In the genomic region with DNA sequence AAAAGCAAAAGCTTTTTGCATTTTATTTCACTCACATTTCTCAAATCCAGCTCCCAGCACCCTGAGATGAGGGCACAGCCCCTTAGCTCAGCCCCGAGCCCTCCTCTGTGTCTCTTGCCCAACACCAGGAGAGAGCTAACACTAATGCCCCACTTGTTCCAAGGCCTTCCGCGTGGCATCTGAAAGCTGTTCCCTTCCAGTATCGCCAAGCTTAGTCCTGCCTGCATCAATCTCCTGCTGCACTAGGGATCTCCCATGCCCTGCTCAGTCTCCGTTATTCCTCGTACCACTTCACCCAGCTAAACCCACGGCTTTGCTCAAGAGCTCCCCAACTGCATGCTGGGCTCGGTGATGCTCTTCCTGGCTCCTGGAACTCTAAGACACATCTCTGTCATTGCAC, we compare ENCODE assay signal across 8 mouse cellular contexts. TPM values are rescaled to one million over a fixed set of nuclear protein-coding genes. Genes with fewer than 3 reads are reported as not detected.
DNase-seq lines count a peak whose midpoint lies in the region; ATAC-seq and TF ChIP-seq lines count a peak whose summit lies in the region.

No protein-coding gene starts in this region.

- H3K9me3 ChIP-seq in heart, postnatal 0 days (replicated peaks; ENCODE audit: control insufficient read depth, low read length) = no peaks in the 10 kb centered on the region

- peaks cover 31% of the 10 kb centered on the region for H3K4me1 ChIP-seq in bone marrow macrophage, adult 2 months (ENCODE audit: control insufficient read depth, insufficient read depth, low read length)
- H3K4me1 ChIP-seq in heart, postnatal 0 days (ENCODE audit: control insufficient read depth, insufficient read depth) = peaks cover 24% of the 10 kb centered on the region

- peak overlapping the region; percentile 67; the same call in 1 of the 2 replicates for H3K4me2 ChIP-seq in heart, postnatal 0 days (ENCODE audit: low read depth, low read length)

- intact Hi-C loops in heart, postnatal 36 days (cut with DNase I) = loop anchor here (1.0 to 5.0 kb wide), 6 partner anchors 23 to 149 kb away; no protein-coding TSS in a partner anchor

- WGBS in heart, postnatal 0 days = 73% methylated on average over 8 of the region's 8 CpGs
- WGBS in macrophage (ENCODE audit: missing documents) = 89% methylated on average over 8 of the region's 8 CpGs

- peak overlapping the region; percentile 58 for H3K27ac ChIP-seq in bone marrow macrophage, adult 2 months (ENCODE audit: insufficient read depth, low read depth, low read length)
- H3K27ac ChIP-seq in heart, postnatal 0 days (ENCODE audit: low read depth) = peak overlapping the region; percentile 92
- peak overlapping the region; percentile 72 for H3K27ac ChIP-seq in macrophage

- ATAC-seq in heart, postnatal 0 days (ENCODE audit: insufficient read depth, low read depth) = no peak
- no peak for ATAC-seq in megakaryocyte progenitor cell, adult 5-6 weeks (replicated peaks; ENCODE audit: poor library complexity)

- H3K36me3 ChIP-seq in heart, postnatal 0 days (replicated peaks; ENCODE audit: control insufficient read depth, insufficient read depth, low read length) = no peaks in the 10 kb centered on the region
- H3K36me3 ChIP-seq in macrophage (ENCODE audit: inconsistent target) = no peaks in the 10 kb centered on the region

- peak; percentile 94 for DNase-seq in heart, adult 11 months
- no peak for DNase-seq in heart, postnatal 36 days
- no peak for DNase-seq in heart, postnatal 0 days (ENCODE audit: low spot score)
- DNase-seq in spleen, postnatal 36 days (ENCODE audit: low spot score in 2 of 2) = no peak
- no peak for DNase-seq in adipocyte (ENCODE audit: low spot score)

- TF ChIP-seq EP300 in heart, postnatal 0 days (IDR thresholded peaks at IDR 0.05; ENCODE audit: low read depth) = no peak

- no peak for TF ChIP-seq CTCF in bone marrow macrophage, adult 2 months (IDR thresholded peaks at IDR 0.05; ENCODE audit: low read depth, low read length)
- TF ChIP-seq CTCF in heart, postnatal 0 days (IDR thresholded peaks at IDR 0.05; ENCODE audit: low read depth) = no peak

- H3K4me3 ChIP-seq in bone marrow macrophage, adult 2 months (ENCODE audit: insufficient read depth, low read length) = peak overlapping the region; percentile 23
- no peak overlapping the region for H3K4me3 ChIP-seq in heart, postnatal 0 days (ENCODE audit: low read depth, low read length)
- H3K4me3 ChIP-seq in macrophage (ENCODE audit: inconsistent target) = no peak overlapping the region

- H3K9ac ChIP-seq in heart, postnatal 0 days (replicated peaks; ENCODE audit: low read depth, low read length) = no peak overlapping the region

- TF ChIP-seq POLR2A in bone marrow macrophage, adult 2 months (IDR thresholded peaks at IDR 0.05; ENCODE audit: borderline replicate concordance, low read depth, low read length) = no peak

- no peaks in the 10 kb centered on the region for H3K27me3 ChIP-seq in heart, postnatal 0 days (ENCODE audit: control insufficient read depth, insufficient read depth, low read length)

- no peaks in the 10 kb centered on the region for H3K79me2 ChIP-seq in macrophage (ENCODE audit: inconsistent target)

RNA-seq across cellular contexts. Expression of gene Maml3, which starts 57.3 kb away (rescaled TPM):
- total RNA-seq in heart, postnatal 36 days (2021) = 1 to 10 TPM; 1.8 to 5.0 TPM
- 2.2 and 2.3 TPM in 2 replicates for polyA plus RNA-seq in bone marrow macrophage, adult 2 months (2012; ENCODE audit: insufficient read depth, insufficient read length, missing spikeins)
- total RNA-seq in heart, postnatal 0 days (2014; rRNA removed; ENCODE audit: low replicate concordance) = 5.8 and 6.2 TPM in 2 replicates
- 1.5 and 1.6 TPM in 2 replicates for polyA plus RNA-seq in heart, postnatal 0 days (2015; fragmentation: Nextera tagmentation; extraction: Ambion mirVana)
- total RNA-seq in macrophage (2018; cell fraction: chromatin; rRNA removed) = 1 to 10 TPM; 1.2 to 9.8 (median 4.1) TPM
- 1 to 10 TPM in 1 of 26 experiments, under 1 TPM in 25; 0.19 to 1.0 (median 0.51) TPM for total RNA-seq in macrophage (2018; cell fraction: cytosol; rRNA removed)
- total RNA-seq in macrophage (2018; cell fraction: nucleus; rRNA removed) = 10 to 100 TPM in 1 of 26 experiments, 1 to 10 TPM in 22, under 1 TPM in 3; 0.72 to 21.2 (median 2.8) TPM
- polyA plus RNA-seq in macrophage (2018) = 0.50 to 3.3 TPM (median 0.72 TPM) in 3 replicates
- total RNA-seq in megakaryocyte progenitor cell, adult 5-6 weeks (2015) = 7.8 and 9.5 TPM in 2 replicates
- total RNA-seq in megakaryocyte progenitor cell, adult 5-6 weeks (2017) = 5.9 and 7.9 TPM in 2 replicates
